Mouse (Mus musculus) layer of hippocampus, postnatal 36 days (tissue): ENCODE data around the gene Nrf1. TPM values are rescaled to one million over a fixed set of nuclear protein-coding genes. Genes with fewer than 3 reads are reported as not detected.

Source experiments
- DNase-seq, 2 experiments: peaks; one replicate each; pipeline ENCODE4 v3.0.0; 2022
- total RNA-seq, 2 experiments: library from RNA; stranded (reverse); gene quantifications; 2 replicates each; pipeline ENCODE4 v1.2.3; 2021

The Nrf1 gene
- total RNA-seq, 2 experiments from 2014 or later, result 20.1 to 21.5 TPM

DNA sequence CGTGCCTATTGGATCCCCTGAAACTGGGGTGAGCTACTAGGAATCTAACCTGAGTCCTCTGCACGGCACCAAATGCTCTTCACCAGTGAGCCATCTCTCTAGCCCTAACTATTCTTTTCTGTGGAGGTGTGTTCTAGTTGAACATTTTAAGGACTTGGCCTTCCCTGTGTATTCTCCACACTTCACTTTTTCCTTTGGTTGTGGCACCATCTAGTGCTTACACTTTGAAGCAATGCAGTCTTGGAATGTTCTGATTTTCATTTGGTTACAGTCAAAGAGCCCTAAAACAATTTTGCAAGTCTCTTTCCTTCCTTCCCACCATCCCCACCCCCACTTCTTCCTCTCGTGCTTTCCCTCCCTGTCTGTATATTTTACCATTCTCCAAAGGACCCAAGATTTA lies 33.6 kb downstream of the Nrf1 start:
- peak in 1 of 2 experiments; percentile 21 for DNase-seq

DNA sequence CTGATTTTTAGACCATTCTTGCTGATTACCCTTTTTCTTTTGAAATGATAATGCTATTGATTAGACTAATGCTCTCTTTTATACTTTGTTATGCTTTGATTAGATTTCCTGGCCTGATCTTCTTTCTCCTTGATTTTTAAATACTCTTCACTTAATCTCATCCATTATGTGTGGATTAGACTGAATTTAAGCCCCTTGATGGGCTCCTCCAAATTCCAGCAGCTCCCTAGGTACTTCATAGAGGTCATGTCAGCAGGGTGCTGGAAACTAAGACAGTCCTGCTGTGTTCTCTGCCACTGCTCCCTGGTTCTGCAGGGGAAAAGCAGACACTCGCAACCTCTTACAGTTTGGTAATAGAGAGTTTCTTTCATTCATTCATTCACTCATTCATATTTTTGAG lies 35.5 kb downstream of the Nrf1 start:
- no peak for DNase-seq

DNA sequence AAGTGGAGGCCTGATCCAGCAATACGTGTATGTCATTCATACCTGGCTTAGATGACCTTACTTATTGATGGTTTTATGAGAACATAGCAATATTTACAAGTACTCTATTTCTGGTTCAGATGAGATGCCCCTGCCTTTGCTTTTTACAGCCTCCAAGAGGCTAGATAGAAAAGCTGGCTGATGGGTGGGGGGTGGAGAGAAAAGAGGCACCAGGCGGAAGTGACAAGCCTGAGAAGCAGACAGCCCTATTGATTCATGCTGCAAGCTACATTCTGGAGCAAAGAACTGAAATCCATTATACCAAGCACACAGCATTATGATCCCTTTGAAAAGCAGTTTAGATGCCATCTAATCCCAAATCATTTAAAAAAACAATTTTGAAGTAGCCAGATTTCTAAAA lies 37.6 kb downstream of the Nrf1 start:
- no peak for DNase-seq

DNA sequence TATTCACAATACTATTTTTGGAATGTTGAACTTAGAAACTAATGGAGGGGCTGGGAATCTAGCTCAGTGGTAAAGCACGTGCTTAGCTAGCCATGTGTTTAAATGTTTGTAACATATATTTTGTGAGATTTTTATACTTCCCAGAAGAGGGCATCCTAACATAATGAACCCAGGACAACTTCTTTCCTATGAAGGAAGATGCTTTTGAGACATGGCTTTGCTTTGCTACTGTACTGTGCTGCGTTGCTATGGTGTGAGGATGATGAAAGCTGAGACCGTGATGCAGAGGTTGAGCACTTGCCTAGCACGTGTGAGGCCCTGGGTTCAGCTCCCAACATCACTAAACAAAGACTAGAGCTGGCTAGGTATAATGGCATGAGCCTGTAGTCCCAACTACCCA lies 43.4 kb downstream of the Nrf1 start:
- no peak for DNase-seq

DNA sequence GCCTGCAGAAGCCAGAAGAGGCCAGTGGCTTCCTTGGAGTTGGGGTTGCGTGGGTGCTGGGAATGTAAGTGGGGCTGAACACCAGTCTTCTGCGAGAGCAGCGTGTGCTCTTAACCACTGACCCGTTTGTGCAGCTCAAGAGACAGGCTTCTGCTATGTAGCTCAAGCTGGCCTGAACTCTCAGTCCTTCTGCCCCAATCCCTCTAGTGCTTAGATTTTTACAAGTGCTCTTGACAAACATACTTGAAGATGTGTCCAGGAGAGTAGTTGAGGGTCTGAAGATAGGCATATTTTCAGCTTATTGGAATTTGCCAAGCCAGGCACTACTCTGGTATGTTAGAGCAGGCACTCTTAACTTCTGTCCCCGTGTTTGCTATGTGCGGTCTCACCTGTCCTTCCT lies 45.0 kb downstream of the Nrf1 start:
- DNase-seq, result no peak

DNA sequence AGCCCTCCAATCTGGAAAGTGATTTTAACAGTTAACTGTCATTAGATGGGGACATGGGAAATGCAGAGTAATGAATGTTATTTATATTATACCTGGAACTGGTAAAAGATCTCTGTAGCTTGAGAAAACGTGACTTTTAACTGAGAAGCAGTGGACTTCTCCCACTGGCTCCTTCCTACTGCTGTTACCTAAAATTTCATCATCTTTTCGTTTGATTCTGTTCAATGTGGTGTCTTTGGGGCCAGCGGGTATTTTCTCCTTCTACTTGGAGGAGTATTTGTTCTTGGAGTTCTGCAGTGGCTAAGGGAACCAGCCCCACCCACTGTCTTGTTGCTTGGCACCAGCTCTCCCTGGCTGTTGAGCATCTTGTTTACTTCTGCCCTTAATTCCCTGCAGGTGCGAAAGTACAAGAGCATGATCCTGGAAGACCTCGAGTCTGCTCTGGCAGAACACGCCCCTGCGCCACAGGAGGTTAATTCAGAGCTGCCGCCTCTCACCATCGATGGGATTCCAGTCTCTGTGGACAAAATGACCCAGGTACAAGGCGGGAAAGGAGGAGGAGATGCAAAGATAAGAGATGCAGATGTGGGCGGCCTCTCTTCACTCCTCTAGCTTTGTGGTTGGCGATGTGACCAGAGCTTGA lies 54.1 kb downstream of the Nrf1 start:
- DNase-seq, result no peak

DNA sequence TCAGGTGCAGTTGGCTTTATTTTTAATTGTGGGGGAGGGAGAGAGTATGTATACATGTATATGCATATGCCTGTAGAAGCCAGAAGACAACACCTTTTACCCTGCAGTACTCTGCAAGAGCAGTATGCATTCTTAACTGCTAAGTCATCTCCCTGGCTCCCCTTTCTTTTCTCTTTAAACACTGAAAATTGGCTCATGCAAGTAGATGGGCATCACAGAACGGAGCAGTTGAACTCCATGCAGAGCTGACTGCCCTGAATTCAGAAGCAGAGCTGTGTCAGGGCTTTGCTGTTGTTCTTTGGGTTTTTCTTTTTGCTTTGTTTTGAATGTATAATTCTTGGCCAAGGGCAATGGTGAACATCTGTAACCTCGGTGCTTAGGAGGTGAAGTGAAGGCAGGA lies 58.3 kb downstream of the Nrf1 start:
- no peak for DNase-seq

DNA sequence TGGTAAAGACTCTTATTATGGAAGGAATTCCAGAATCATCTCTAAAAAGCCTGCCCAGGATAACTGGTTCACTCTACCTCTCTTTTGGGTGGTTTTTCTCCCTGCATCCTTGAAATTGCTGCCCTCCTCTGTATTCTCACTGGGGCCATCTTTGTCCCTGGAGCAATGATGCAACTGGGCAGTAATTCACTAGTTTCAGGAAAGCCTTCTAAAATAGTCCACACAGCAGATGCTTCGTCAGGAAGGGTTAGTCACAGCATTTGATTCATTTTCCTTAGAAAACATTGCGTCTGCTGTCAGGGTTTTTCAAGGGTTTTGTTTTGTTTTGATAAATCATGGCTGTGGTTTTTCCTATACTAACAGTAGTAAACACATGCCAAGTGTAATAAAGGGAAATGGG lies 59.7 kb downstream of the Nrf1 start:
- no peak for DNase-seq

DNA sequence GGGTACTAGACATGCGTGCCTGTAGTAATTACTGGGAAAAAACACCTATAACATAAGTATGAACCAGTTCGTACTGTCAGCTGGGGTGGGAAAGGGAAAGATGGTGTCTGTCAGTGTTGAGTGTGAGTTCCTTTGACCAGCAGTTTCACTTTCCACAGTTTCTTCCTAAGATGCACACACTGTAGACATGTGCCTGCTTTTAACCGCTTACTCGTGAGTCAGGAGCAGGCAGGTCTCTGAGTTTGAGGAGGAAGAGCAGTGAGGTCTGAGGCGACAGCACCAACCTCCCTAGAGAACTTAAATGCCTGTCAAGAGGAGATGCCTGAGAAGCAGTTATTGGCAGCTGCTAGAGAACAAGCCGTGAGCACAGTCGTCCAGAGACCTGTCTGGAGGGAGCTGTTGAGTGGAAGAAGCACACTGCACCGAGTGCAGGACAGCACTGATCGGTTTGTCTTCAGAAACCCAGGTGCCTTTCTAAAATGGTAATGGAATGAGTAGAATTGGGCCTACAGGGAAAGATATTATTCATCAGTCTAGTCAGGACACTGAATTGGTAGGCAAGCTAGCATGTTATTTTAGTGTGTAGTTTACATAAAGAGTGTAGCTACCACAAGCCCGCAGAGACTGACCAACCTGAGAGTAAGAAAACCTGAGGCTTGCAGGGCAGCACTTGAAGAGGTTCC lies 62.2 kb downstream of the Nrf1 start:
- DNase-seq, result no peak

DNA sequence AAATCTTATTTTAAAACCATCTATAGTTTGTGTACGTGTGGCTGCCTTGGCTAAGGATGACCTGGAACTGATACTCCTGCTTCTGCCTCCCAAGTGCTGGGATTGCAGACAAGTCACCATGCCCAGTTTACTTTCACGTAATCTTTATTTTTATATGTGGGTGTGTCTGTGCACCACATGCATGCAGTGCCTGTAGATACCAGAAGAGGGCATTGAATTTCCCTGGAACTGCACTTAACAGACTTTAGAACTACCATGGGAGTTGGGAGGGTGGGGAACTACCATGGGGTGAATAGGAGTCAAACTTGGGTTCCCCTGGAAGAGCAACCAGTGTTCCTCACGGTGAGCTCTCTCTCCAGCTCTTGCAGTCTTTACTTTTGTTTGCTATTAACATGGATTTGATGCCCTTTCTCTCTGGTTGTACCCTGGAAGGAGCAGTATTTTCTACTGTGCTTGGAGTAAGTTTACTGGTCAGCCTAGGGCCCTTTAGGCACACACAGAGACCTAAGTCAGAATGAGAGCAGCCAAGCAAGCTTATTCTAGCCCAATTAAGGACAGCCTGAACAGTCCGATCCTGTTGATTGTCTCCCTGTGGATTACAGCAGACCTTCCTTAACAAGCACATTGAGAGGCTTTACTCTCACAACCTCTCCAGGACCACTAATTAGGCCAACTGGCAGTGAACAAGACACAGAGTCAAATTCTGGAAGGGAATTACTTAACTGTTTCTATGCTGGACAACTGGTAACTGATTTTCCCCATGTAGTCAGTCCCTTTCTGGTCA lies 64.8 kb downstream of the Nrf1 start:
- DNase-seq, result no peak

DNA sequence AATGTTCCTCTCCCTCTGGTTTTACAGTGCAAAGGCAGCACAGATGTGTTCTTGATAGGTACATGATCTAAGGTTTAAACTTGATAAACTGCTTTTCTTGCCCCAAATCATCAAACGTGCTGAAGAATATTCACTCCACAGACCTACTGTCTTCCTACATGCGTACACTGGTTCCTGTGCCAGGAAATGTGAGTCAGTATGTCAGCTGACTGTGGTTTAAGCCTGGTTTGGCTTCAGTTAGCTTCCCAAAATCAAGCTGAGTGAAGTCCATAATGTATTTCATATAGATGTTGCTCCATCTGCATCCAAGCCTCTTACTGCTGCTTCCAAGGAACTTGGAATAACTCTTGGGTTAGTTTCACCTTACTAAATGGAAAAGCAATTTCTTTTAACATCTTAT lies 66.3 kb downstream of the Nrf1 start:
- DNase-seq, result no peak

DNA sequence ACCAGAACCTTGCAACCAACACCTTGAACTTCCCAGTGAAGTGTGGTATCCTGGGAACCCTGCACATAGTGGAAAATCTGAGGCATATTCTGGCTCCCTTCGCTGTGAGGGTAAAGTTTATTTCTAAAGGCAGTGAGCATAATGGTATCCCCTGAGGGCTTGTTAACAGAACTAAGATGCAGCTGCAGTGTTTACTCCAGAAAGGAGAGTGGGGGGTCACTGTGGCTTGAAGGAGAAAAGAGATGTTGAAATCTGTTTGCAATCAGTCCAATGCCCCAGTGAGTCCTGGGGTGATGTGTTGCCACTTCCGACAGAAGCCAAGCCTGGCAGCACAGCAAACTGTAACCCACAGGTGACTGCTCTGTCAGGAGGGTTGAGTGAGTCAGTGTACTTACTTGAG lies 73.4 kb downstream of the Nrf1 start:
- DNase-seq, result no peak

DNA sequence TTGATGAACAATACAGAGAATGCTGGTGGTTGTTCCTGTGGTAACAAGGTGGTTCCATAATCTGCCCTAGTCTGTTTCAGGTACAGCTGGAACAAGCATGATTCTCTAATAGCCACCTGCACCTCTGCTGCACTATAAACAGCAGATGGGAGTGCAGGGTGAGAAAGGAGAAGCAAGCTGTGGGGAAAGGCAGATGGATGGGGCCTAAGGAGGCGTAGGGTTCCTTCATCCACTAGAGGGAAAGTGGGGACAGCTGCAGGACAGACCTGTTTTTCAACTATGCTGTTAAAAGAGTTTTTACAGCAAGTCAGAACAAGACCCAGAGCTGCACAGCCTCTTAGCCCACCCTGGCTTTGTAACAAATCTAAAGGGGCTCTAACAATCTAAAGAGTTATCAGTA lies 73.8 kb downstream of the Nrf1 start:
- DNase-seq, result no peak

DNA sequence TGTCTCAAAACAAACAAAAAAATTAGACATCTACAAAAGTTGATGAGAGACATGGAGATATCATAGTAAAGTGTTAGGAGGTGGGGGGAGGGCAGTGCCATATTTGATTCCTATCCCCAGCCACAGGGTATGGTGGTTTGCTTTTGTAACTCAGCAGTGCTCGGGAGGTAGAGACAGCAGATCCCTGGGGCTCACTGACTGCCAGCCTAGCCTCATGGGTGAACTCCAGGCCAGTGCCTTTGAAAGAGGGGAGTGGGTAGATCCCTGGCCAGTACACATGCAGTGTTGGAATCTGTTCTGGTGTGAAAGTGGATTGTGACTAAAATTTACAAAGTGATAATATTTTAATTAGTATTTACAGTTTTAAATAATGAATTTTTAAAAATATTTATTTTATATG lies 75.6 kb downstream of the Nrf1 start:
- DNase-seq, result no peak

DNA sequence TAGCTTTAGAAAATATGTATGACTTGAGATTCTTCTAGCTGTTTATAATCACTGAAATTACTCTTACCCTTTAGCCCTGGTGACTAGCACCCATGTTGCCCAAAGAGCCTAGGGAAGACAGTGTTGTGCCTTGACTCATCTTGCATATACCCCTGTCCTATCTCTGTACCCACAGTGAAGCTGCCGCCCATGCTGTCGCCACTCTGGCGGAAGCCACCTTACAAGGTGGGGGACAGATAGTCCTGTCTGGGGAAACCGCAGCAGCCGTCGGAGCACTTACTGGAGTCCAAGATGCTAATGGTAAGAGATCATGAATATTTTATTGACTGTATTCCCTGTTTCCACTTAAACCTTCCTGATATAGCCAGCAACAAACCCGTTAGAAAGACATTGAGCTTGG lies 78.3 kb downstream of the Nrf1 start:
- DNase-seq, result no peak

DNA sequence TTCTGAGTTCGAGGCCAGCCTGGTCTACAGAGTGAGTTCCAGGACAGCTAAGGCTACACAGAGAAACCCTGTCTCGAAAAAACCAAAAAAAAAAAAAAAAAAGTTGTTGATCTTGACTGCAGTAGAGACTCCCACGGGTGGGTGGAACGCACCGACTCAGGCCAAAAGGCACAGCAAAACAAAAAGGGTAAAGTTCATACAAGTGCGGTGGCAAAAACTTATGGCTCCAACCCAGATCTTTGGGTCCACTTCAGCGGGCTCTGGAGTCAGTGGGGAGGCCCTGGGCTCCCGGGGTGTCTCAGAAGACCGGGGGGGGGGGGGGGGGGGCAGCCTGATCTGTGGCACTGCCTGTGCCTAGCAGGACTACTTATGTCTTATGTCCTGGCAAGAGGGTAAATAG lies 79.0 kb downstream of the Nrf1 start:
- DNase-seq, result no peak

DNA sequence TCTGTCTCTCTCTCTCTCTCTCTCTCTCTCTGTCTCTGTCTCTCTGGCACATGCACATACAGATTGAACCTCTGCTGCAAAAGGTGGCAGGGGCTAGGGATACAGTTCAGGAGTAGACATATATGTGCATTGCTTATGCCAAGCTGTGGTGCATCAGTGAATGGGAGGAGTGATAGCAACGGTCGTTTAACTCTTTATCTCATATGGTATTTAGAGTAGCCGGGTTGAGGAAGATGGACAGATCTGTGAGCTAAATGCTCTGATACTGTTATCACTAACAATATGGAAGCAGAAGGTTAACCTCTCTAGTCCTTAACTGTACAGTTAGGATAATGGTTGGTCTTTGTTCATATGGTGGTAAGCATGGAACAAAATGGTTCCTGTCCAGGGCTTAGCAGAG lies 84.6 kb downstream of the Nrf1 start:
- DNase-seq, result no peak

DNA sequence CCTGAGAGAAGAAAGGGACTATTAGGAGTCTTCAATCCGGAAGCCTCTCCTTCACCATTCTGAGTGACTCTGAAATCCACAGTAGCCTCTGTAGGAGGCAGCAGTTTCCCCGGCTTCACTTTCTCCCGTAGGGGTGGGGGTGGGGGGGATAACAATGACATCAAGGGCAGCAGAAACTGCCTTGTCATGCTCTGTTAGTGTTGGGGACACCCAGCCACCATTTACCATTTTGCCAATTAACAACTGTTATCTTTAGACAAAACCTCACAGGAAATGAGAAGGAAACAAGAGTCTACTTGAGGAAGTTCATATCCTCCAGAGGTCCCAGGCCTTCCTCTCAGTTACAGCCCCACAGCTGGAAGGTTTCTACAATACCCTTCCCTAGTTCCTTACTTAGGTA lies 87.8 kb downstream of the Nrf1 start:
- no peak for DNase-seq

DNA sequence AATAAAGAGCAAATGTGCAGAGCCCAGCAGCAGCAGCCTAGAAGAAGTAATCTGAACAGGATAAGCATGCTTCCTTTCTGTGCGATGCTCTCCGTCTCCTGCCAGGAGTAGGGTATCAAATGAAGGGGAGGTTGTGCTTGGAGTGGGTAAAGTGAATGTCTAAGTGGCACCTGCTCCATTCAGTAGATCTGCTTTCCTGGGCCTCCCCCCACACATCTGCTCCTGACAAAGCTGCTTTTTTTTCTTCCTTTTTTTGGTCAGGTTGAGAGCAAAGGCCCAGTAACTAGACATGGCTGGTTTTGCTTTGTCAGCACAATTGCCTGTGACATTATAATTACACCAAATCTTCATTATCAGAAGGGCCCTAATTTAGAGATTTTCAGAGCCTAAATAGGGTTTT lies 89.4 kb downstream of the Nrf1 start:
- DNase-seq, result no peak

DNA sequence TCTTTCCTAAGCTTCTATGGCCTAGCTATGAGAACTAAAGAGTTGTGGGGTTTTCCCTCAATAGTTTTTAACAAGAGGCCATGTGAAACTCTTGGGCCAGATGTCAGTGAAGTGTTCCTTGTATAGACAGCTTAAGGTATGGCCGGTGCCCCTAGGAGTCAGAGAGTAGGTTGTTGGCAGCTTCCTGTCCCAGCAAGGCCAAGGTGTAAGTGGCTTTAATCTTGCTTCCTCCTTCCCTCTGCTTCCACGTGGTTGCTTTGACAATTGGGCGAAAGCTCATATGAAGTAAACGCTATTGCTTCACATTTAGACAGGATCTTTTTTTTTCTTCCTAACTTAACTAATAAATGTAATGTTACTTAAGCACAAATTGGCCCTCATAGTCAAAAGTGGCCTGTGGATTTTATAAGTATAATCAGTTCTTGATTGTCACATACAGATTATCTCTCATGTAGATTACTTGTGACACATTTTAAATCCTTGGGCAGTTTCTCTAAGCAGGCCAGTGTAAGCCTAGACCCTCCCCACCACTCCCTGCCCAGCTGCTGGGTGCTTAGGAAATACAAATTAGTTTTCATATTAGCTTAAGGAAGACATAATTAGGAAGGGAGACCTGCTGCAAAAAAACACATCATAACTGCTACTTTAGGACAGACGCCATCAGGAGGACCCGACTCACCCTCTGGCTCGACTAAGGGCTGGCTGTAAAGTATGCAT lies 91.7 kb downstream of the Nrf1 start:
- DNase-seq, result no peak

DNA sequence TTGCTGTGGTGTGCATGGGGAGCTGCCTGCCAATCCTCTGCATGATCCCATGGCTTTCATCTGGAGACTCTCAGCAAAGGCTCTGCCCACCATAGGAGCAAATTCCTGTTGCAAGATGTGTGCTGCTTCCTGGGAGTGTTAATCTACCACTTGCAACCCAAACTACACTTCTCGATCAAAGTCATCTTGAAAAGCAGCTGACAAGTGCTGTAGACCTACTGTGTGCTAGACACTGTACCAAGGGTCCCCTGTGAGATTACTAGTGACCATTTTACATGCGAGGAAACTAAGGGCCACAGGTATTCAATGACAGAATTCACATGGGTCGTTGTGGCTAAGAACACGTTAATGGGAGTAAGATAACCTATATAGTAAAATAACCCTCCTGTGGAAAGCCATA lies 95.5 kb downstream of the Nrf1 start:
- no peak for DNase-seq

DNA sequence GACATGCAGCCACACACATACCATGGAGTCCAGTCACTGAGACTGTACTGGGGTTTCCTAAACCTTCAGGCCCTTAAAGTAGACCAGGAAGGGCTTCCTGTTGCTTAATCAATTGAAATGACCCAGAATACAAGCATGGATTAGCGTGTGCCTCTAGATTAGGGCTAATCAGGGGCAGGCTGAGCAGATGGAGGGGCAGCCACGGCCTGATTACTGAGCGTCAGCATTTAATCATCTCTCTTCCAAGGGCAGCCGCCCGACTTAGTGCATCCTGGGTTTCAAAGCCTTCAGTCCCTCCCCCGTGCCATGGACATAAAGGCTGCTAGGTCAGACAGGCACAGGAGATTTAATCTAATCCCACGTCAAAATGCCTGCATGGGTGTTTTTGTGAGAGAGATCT lies 99.3 kb downstream of the Nrf1 start:
- DNase-seq, result no peak

DNA sequence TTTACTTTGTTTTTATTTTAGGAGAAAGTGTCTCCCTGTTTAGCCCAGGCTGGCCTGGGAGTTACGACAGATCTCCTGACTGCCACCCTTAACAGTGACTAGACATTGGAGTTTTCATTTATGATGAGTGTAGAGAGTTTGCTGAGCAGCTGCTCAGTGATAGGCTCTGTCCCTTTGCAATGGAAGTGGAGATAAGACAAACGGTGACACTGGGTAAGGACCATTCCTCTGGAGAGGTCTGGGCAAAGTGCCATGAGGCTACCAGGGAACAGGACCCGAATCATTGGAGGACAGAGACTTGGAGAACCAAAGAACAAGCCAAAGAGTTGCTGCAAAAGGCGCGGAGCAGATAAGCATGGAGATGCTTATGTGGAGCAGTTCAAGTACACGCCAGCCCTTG lies 100.0 kb downstream of the Nrf1 start:
- no peak for DNase-seq
